Mouse (Mus musculus) kidney, adult 2 months (tissue): ENCODE data around the gene Snx20.

Source experiments
- CTCF ChIP-seq: fragments of 200-500 bp; conservative IDR thresholded peaks from 2 replicates; pipeline ENCODE4 v1.5.1; 2011; ENCODE audit warnings: low read depth, mild to moderate bottlenecking, control low read depth, low read length, moderate library complexity, mixed read lengths; ENCODE audit not compliant: insufficient read depth, insufficient read length
- POLR2A ChIP-seq: fragments of 200-500 bp; IDR thresholded peaks from one replicate; pipeline ENCODE4 v1.6.1; 2011; ENCODE audit warnings: low read depth, low read length, control low read depth

DNA sequence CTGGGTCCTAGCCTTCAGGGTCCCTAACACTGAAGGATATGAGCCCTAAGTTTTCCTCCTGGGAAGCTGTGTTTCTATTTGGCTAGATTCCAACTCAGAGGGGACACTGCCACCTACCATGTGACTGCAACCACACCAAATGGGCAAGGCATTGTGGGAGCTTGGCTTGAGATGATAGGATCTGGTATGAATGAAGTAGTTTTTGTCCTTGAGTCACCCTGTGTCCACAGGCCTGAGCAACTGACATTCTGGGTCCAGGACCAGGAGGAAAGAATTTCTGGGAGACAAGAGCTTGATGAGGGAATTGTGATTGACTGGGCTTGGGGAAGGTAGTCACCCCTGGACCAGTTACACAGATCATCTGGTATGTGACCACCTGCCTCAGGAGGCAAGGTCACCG is 42.0 kb downstream of the Snx20 start:
- TF ChIP-seq CTCF (no peak), POLR2A (no peak)
